Mouse (Mus musculus): Measurements from ENCODE around the gene Dohh.

DNA sequence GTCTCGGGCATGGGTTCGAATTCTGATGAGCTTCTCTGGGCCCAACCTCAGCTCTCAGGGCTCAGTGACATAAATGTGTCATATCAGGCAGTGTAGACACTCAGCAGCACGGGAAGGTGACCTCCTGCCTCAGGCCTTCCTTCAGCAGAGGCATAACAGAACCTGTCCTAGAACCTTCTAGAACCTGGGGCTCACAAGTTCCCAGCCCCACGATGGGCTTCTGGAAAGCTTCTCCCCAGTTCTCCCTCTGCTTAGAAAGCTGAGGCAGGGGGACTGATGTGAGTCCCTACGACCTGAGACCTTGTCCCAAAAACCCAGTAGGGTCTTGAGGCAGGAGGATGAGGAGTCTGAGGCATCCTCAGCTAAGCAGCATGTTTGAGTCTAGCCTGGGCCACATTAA lies 30.9 kb downstream of the Dohh start:
- TF ChIP-seq CTCF (IDR thresholded peaks at IDR 0.05; ENCODE audit: extremely low read depth, insufficient read length, insufficient replicate concordance, low read depth, low read length): no peak
- TF ChIP-seq POLR2A (IDR thresholded peaks at IDR 0.05; ENCODE audit: low read depth, low read length): no peak

Measured in small intestine, adult 2 months (tissue).